ENCODE assay signal across 16 mouse cellular contexts in genomic region chr5:121030161-121030560, GRCm38 (mm10).
"Had no signal": no experiment of that assay in that cellular context is flagged by ENCODE, and none has a peak within 500 bp of the region (broad histone marks: within the 10 kb centered on the region; RNA-seq: fewer than 3 reads in every experiment).

No protein-coding gene starts in this region.

- H3K36me3 ChIP-seq: neural tube, embryonic 13.5 days; neural tube, embryonic 15.5 days; stomach, embryonic 15.5 days had no signal

- H3K27ac ChIP-seq: neural tube, embryonic 13.5 days; neural tube, embryonic 15.5 days; stomach, embryonic 15.5 days; stomach, postnatal 0 days had no signal

- H3K27me3 ChIP-seq: neural tube, embryonic 13.5 days; neural tube, embryonic 15.5 days; stomach, embryonic 15.5 days had no signal

- DNase-seq: retina, postnatal 1 day; right cerebral cortex, adult 18-20 months; right cerebral cortex, postnatal 14 days; right cerebral cortex, postnatal 25 days; right cerebral cortex, postnatal 4 days; spleen, adult 18-20 months; thymus, adult 18-20 months; thymus, adult 2 months; thymus, postnatal 14 days; thymus, postnatal 25 days; thymus, postnatal 36 days; thymus, postnatal 4 days had no signal

- H3K4me1 ChIP-seq: stomach, embryonic 15.5 days had no signal

- H3K4me3 ChIP-seq: neural tube, embryonic 13.5 days; neural tube, embryonic 15.5 days; stomach, embryonic 15.5 days had no signal

- H3K9me3 ChIP-seq: neural tube, embryonic 13.5 days; neural tube, embryonic 15.5 days; stomach, embryonic 15.5 days had no signal

- H3K9ac ChIP-seq: neural tube, embryonic 13.5 days; neural tube, embryonic 15.5 days; stomach, embryonic 15.5 days had no signal

- H3K4me2 ChIP-seq: neural tube, embryonic 13.5 days; neural tube, embryonic 15.5 days; stomach, embryonic 15.5 days had no signal
